26 mouse cellular contexts compared by ENCODE assay signal in the genomic region with DNA sequence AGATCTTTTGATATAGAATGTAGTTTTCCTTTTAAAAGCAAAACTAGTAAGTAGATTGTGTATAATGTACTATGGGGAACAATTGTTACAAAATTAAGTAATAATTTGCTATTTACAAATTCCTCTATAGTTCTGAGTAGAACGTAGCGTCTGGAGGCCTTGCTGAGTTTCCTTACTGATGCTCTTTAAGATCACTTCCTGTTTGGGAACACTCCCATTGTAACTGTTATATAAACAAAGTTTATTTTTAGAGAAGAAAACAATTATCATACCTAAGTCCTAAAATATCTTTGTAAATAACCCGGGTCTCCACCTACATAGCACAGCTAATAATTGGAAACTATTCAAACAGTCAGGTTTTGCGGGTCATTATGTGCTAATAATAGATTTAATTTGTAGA.
"Had no signal": no experiment of that assay in that cellular context is flagged by ENCODE, and none has a peak within 500 bp of the region (broad histone marks: within the 10 kb centered on the region; RNA-seq: fewer than 3 reads in every experiment).

No protein-coding gene starts in this region.

- H3K4me2 ChIP-seq: heart, embryonic 11.5 days; heart, embryonic 13.5 days; heart, embryonic 15.5 days; hindbrain, embryonic 13.5 days; hindbrain, embryonic 15.5 days; kidney, embryonic 15.5 days; limb, embryonic 13.5 days; limb, embryonic 15.5 days; liver, embryonic 12.5 days had no signal

- H3K9me3 ChIP-seq: heart, embryonic 13.5 days; heart, embryonic 15.5 days; hindbrain, embryonic 13.5 days; hindbrain, embryonic 15.5 days; kidney, embryonic 15.5 days; limb, embryonic 13.5 days; limb, embryonic 15.5 days; liver, embryonic 12.5 days had no signal

- H3K4me3 ChIP-seq: heart, embryonic 13.5 days; heart, embryonic 15.5 days; hindbrain, embryonic 13.5 days; hindbrain, embryonic 15.5 days; kidney, embryonic 15.5 days; limb, embryonic 13.5 days; limb, embryonic 15.5 days; liver, embryonic 12.5 days had no signal

- H3K9ac ChIP-seq: forebrain, postnatal 0 days; heart, embryonic 13.5 days; heart, embryonic 15.5 days; hindbrain, embryonic 13.5 days; hindbrain, embryonic 15.5 days; kidney, embryonic 15.5 days; limb, embryonic 13.5 days; limb, embryonic 15.5 days; liver, embryonic 12.5 days; liver, embryonic 14.5 days had no signal

- DNase-seq: forebrain, postnatal 0 days; gastrocnemius, postnatal 10 days; gastrocnemius, postnatal 36 days; heart, adult 11 months; heart, postnatal 14 days; kidney, adult 11 months; kidney, adult 2 months; kidney, adult 9 months; kidney, postnatal 14 days; kidney, postnatal 36 days; layer of hippocampus, adult 9-11 months; layer of hippocampus, postnatal 36 days; left cerebral cortex, postnatal 4 days had no signal

- ATAC-seq: forebrain, postnatal 0 days; hindbrain, postnatal 0 days; intestine, embryonic 16.5 days; liver, embryonic 12.5 days had no signal

- H3K27me3 ChIP-seq: heart, embryonic 13.5 days; heart, embryonic 15.5 days; hindbrain, embryonic 13.5 days; hindbrain, embryonic 15.5 days; kidney, embryonic 15.5 days; limb, embryonic 13.5 days; limb, embryonic 15.5 days; liver, embryonic 12.5 days had no signal

- H3K4me1 ChIP-seq: heart, embryonic 13.5 days; heart, embryonic 15.5 days; hindbrain, embryonic 13.5 days; hindbrain, embryonic 15.5 days; kidney, embryonic 15.5 days; limb, embryonic 13.5 days; liver, embryonic 12.5 days had no signal

- H3K27ac ChIP-seq: heart, embryonic 13.5 days; heart, embryonic 15.5 days; hindbrain, embryonic 13.5 days; hindbrain, embryonic 15.5 days; hindbrain, postnatal 0 days; kidney, embryonic 15.5 days; kidney, postnatal 0 days; limb, embryonic 13.5 days; limb, embryonic 15.5 days; liver, embryonic 12.5 days; liver, embryonic 14.5 days had no signal

- H3K36me3 ChIP-seq: heart, embryonic 13.5 days; heart, embryonic 15.5 days; hindbrain, embryonic 13.5 days; hindbrain, embryonic 15.5 days; kidney, embryonic 15.5 days; limb, embryonic 13.5 days; limb, embryonic 15.5 days; liver, embryonic 12.5 days had no signal
